Mouse (Mus musculus): ENCODE data around the gene Kcnk16. TPM values are rescaled to one million over a fixed set of nuclear protein-coding genes. Genes with fewer than 3 reads are reported as not detected.
"Not testable (repeated sequence)": the region's sequence is repeated elsewhere in the genome, so short reads cannot be mapped to it uniquely, and the experiment has no call there.

The Kcnk16 gene
- total RNA-seq (2021) = not detected
- long read RNA-seq, experiment 1 = 0 reads
- long read RNA-seq, experiment 2 = 0 reads

DNA sequence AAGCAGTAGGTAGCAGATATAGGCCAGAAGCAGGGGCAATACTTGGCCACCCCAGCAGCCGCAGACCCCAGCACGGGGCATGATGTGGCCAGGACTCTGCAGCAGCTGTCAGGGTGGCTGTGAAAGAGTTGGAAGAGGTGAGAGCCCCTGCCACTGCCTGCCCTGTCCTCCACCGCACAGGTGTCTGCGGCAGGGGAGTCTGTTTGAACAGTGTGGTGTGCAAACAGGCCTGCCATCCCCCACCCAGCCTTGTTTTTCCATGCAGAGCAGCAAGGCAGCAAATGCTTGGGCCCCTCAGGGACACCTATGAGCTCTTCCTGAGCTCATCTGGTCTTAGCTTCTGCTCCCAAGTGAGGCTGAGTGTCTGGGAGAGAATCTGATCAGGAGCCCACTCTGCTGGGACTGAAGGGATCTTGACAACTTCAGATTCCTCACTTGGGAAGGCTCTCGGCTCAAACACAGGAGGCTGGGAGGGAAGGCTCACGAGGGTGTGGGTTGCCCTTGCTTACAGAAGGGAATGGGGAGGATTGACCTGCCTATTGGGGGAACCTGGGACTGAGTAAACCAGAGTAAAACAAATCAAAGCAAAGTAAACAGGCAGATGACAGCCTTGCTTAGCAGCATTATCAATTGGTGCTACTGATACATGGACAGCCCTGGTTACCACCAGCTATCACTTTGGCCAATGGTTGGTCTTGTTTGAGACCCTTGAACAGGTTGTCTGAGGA lies at the start of gene Kcnk16:
Gene Kcnk16 (minus strand): TSS at position 118 of the 728 bp plus-strand sequence.
- intact Hi-C loops (cut with DNase I) = loop anchor here (10.0 kb wide), 1 partner anchor 434 kb away; no protein-coding TSS in a partner anchor
- DNase-seq = no peak

DNA sequence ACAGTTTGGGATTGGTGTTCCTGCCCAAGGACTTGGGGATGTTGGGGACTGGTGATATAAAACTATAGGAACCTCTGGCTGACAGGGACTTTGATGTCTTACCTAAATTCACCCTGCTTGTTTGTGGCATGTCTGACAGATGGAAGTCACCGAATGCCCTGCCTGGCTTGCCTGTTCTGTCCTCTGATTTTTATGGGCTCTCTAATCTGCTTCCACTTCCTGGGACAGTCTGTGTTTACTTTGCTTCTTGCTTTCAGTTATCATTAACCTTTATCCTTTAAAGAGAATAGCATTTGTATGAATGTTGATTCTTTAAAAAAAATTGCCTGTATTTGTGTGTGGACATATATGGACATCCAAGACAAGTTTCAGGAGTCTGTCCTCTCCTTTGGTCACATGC lies 46.1 kb upstream of the Kcnk16 start:
- DNase-seq = no peak
- intact Hi-C loops (cut with DNase I) = no loop called here

DNA sequence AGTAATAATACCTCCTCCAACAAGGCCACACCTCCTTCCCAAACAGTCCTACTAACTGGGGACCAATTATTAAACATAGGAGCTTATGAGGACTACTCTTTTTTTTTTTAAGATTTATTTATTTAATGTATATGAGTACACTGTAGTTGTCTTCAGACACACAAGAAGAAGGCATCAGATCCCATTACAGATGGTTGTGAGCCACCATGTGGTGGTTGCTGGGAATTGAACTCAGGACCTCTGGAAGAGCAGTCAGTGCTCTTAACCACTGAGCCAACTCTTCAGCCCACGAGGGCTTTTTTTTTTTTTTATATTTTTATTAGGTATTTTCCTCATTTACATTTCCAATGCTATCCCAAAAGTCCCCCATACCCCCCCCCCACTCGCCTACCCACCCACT lies 36.1 kb upstream of the Kcnk16 start:
- DNase-seq; intact Hi-C loops (cut with DNase I): not testable (repeated sequence)

DNA sequence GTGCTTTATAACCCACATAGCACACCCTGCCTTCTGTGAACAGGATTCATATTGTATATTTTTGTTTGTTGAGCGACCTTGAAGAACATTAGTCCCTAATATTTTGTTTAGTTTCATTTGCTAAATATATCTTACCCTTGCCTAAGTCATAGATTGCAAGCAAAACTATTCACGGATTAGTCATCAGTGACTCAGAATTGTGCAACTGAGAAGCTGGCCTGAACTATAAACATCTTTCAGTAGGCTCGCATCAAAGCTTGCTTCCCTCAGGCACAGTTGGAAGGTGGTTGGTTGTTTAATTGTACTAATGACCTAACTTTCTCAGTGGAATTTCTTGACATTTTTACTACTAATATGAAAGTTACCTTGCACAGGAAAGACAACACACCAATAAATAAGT lies 29.1 kb upstream of the Kcnk16 start:
- intact Hi-C loops (cut with DNase I) = no loop called here
- DNase-seq = no peak

DNA sequence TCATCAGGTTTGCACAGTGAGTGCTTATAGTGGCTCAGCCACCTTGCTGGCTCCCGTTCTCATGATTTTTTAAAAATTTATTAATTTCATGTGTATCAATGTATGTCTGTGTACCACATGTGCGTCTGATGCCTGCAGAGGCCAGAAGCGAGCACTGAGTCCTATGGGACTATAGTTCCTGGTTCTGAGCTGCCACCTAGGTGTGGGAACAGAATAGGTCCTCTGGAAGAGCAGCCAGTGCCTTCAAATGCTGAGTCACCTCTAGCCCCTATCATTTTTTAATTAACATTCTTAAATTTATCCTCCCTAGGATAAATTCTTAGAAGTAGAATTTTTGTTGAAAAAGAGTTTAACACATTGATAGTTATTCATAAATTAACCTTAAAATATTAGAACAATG lies 28.6 kb upstream of the Kcnk16 start:
- no peak for DNase-seq
- intact Hi-C loops (cut with DNase I) = no loop called here

DNA sequence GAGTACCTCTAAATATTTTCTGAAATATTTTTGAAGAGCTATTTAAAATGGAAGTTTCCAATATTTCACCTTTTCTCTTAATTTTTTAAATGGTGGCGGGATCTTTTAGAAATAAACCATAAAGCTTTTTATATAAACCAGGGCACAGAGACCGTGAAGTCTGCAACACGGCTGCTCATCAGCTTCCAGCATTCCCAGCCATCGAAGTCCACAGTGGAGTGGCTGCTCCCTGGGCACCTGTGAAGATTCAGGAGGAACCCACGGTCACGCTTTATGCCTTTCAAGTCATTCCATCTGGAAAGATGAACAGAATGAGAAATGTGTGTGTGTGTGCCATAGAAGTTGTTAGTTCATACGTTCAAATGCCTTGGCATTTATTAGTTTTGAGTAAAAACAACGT lies 25.9 kb upstream of the Kcnk16 start:
- no peak for DNase-seq
- intact Hi-C loops (cut with DNase I) = no loop called here

DNA sequence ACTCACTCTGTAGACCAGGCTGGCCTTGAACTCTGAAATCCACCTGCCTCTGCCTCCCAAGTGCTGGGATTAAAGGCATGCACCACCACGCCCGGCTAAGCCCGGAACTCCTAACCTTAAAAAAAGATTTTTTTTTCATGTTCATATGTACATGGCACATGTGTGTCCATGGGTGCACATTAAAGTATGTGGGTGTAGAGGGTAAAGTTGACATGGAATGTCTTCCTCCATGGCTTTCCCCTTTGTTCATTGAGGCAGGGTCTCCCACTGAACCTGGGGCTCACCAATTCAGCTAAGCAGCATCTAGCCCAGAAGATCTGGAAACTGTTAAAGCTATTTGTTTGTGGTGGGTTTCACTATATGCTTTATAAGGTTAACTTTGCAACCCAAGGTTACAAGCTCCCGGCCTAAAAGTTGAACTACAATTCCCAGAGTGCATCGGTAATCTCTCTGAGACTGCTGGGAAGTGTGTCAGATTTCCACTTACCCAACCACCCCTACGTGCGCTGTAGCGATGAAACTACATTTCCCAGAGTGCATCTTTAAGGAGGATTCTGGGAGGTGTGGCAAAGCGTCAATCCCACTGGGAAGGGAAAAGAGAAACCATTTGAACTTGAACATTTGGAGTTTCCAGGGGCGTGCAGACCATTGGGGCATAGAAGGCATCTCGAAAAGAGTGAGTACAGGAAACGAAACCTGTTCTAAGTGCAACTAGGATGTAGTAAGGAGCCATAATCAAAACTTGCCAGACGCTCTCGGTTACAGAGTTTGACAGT lies 25.3 kb upstream of the Kcnk16 start, which contains the start of gene Nudt13:
Gene Nudt13 (plus strand): TSS at position 581 of the 776 bp plus-strand sequence.
- DNase-seq = peak; percentile 55 to 74
- intact Hi-C loops (cut with DNase I) = no loop called here

DNA sequence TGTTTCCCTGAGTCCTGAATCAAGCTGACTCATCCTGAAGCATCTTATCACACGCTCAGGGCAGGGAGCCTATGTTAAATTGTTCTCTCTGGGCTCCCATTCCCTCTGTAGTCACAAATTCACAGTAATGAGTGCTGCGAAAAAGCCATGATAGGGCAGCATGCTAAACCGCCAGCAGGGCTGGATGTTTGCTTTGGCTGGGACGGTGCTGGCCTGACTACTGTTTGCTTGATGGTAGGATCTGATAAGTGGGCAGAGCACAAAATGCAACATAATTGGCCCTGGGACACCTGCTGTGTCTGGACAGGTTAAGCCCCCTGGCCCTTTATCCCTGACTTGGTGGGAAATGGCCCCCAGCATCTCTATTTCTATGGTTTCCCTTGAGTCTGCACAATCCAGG lies 22.4 kb upstream of the Kcnk16 start:
- intact Hi-C loops (cut with DNase I) = no loop called here
- no peak for DNase-seq

DNA sequence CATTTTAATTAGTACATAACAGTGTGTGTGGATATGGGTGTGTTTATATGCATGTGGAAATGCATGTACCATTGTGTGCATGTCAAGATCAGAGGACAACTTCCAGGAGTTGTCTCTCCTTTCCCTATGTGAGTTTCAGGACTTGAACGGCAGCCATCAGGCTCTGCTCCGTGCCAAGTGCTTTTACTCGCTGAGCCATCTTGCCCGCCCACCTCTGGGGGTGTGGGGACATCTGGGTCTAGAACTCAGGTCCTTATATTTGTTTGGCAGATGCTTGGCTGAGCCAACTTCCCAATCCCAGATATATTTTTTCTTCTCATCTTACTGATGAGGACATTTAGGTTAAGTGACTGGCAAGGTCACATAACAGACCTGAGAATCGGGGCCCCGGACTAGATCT lies 578 bp downstream of the Kcnk16 start:
- intact Hi-C loops (cut with DNase I) = loop anchor here (10.0 kb wide), 1 partner anchor 434 kb away; no protein-coding TSS in a partner anchor
- DNase-seq = no peak

DNA sequence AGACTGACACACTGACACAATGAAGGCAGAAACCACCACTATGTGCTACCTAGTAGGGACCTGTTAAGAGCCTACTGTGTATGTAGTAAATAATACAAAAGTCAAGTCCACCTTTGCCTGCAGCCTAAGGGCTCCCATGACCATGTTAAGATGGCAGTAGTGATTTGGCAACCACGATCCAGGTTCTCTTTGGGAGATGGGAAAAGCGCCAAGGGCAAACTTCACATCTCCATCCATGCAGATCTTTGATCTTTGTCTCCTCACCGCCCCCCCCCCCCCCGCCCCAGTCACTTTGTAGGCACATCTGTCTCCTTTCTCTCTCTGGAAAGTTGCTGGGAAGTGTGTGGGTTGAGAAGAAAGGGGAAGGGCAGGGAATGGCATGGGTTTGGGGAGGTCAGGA lies 6.7 kb downstream of the Kcnk16 start:
- DNase-seq = no peak
- intact Hi-C loops (cut with DNase I) = loop anchor here (10.0 kb wide), 1 partner anchor 428 kb away; no protein-coding TSS in a partner anchor

DNA sequence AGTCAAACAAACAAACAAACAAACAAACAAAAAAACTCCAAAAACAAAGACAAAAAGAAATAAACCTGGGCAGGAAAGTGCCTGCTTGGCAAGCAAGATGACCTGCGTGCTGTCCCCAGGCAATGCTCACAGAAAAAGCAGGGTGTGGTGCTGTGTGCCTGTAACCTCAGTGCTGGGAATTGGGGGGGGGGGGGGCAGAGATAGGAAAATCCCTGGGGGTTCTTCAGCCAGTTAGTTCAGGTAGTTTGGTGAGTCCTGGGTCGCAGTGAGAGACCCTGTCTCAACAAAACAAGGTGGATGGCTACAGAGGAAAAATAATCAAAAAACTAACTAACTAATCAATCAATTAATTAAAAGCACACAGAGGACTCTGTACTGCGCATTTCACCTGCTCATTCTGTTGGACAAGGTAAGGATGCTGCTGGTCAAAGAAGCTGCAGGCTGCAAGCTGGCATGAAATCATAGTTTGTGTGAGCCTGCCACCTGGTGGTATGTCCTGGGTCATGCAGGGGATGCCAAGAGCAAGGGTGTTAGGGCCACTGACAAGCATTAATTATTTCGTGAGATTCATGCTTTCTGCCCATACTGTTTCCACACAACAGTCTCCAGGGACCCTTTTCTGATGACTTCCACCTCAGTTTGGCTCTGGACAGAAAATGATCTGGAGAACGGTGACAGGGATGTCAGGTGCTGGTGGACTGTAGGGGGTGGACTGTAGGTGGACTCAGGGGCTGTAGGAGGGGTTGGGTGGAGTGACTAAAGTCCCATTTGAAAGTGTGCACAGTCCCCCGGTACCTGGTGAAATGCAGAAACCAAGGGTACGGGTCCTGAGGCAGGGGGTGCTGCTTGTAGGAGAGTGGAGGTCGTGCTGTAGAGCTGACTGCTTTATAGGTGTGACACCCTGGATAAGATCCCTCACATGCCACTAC lies 10.6 kb downstream of the Kcnk16 start:
- intact Hi-C loops (cut with DNase I) = no loop called here
- peak; percentile 57 to 67 for DNase-seq

DNA sequence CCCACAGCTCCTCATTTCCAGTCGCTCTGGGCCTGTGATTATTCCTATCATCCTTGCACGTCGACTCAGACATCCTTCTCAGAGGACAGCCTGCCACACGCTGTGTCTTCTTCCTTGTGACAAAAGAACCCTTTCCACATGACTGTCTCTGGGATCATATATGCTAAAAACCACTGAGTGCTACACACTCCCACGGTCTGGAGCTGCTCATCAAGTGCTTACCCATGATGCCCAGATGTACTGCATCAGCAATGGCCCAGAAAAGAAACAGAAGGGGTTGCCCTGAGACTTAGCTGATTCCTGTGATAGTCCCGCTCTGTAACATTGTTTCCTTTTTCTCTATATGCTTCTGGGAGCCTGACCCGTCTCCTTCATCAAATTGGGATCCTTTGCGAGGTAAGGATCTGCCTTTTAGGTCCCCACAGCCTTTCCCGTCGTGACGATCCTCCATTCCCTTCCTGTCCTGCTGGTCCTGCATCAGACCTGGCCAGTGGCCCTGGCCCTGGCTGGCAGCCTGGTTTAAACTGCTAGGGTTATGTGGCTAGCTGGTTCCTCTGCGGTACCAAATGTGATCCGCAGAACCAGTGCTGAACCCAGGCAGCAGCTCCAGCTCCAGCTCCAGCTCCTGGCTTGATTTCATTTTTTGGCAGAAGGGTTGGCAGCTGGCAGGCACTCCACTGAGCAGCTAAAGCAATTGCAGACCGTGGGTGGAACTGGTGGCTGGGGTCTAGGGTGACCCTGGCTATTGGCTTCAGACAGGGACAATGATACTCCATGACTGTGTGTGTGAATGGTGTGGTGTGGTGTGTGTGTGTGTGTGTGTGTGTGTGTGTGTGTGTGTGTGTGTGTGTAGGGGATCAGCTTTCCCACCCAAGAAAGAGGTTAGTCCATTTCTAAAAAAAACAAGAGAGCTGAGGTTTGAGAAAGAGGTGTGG lies 18.5 kb downstream of the Kcnk16 start:
- DNase-seq = peak in 1 of 2 experiments; percentile 24
- intact Hi-C loops (cut with DNase I) = no loop called here

DNA sequence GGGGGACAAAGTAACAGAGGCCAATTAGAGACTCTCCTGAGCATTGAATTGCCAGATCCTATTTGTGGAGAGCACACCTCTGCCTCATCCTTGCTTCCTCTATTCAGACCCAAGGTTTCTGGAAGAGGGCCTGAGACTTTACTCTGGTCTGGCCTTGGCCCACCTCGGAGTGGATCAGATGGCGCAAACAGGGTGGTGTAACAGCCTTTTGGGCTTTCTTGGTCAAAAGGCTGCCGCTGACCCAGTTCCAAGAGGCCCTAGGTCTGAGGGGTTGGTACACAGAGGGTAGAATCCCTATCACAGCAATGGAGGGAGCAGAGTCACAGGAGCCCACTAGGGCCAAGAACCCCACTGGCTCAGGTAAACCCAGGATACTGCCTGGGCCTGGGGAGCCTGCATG lies 21.0 kb downstream of the Kcnk16 start:
- no peak for DNase-seq
- intact Hi-C loops (cut with DNase I) = no loop called here

DNA sequence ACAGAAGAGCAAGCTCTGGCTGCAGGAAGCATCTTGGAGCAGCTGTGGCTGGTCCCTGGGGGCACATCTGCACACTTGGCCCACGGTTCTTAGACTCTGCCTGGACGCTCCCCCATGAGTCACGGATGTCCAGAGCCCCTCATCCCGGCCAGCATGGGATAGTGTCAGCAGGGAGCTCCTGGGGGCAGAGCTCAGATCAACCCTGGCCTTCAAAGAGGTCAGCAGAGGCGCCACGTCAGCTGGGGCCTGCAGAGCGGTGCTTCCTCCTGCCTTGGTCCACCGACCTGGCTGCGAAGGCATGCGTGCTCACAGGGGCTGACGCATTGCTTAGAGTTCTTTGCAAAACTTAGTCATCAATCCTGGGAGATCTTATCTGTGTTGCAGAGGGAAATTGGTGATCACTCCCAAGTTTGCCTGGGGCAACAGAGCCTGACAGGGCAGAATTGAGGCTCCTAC lies 22.2 kb downstream of the Kcnk16 start:
- DNase-seq = peak; percentile 62

DNA sequence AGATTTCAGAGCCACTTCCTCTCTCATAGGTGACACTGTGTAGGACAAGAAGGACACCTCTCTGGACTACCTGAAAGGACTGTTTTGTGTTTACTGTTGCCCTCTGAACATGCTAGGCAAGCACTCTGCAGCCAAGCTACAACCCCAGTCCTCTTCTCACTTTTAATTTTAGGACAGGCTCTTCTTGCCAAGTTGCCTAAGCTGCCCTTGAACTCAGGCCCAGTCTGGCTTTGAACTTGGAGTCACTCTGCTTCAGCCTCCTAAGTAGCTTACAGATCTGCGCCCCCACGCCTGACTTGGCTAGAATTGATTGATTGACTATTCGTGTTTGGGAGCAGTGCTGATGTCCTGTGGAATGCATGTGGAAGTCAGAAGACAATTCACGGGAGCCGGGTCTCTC lies 23.1 kb downstream of the Kcnk16 start:
- no peak for DNase-seq
- intact Hi-C loops (cut with DNase I) = no loop called here

More for the DNA sequence above, 22.2 kb downstream of the Kcnk16 start:
- intact Hi-C loops (cut with DNase I) = no loop called here

DNA sequence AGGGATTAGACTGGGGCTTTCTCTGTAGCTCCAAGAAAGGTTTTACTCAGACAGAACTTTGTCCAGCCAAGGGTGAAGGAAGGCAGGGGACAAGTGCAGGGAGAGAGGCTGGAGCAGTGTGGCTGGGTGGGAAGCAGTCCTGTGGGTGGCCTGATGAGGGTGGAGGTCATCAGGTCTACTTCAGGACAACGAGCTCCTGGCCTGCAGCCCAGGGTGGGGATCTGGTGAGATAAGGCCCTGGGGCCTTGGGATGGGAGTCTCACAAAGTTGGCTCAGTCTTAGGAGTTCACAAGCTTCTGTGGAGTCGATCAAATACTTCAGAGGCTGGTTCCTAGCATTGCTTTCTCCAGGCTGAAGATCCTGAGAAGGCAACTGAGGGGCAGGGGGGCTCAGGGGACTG lies 23.7 kb downstream of the Kcnk16 start:
- intact Hi-C loops (cut with DNase I) = no loop called here
- DNase-seq = peak in 1 of 2 experiments; percentile 55

DNA sequence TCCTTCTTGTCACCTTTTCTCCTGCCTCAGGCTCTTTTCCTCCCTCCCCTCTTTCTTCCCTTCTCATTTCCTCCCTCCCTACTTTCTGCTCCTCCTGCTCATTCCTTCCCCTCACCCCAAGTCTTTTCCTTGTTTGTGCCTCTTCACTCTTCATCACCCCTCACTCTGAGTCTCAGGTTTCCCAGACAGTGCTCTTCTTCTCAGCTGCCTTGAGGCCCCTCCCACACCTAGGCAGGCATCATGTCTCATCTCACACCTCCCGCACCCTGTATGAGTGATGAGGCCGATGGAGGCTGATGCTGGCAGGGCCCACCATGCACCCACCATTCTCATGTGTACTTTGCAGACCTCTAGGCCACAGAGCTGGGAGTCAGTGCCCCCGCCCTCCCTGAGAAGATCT lies 25.8 kb downstream of the Kcnk16 start:
- DNase-seq = no peak
- intact Hi-C loops (cut with DNase I) = no loop called here

DNA sequence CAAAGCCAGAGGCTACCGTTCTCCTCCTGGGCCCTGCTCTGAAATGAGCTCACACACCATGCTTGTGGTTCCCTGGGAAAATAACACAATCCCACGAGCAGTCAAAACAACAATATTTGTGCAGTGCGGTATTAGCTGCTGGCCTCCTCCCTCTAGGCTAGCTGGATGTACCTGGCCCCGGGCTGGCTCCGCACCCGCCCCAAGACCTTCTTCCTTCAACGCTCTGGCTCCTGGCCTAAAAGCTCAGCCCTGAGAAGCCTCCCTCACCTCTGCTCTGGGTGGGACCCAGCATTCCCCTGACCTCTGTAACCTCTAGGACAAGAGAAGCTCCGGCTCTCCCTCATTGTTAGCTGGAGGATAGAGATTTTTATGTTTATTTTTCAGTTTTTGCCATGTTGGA lies 26.5 kb downstream of the Kcnk16 start:
- DNase-seq = no peak
- intact Hi-C loops (cut with DNase I) = no loop called here

DNA sequence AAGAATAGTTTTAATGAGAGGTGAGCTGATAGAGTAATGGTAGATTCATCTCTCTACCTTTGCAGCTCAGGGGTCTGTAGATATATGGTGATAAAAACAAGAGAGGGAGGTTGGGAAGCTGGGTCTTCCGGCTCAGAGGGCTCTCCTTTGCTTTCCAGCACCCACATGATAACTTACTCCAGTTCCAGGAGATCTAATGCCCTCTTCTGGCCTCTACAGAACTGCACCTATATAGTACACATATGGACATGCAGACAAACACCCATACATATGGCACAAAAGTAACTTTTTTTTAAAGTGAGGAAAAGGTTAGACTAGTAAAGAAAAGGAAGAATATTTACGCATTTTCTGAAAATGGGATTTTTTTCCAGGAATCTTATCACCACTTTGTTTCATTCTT lies 34.6 kb downstream of the Kcnk16 start:
- DNase-seq = no peak
- intact Hi-C loops (cut with DNase I) = no loop called here

Measured in gastrocnemius, postnatal 36 days (tissue).